Mouse (Mus musculus) natural killer cell, adult 2 months (primary cell): Measurements from ENCODE around the gene Rasgef1b.

Experiments
- DNase-seq, 2 experiments: peaks; one replicate each; pipeline ENCODE4 v3.0.0; 2022; ENCODE audit warnings: low spot score in 2 of 2

Gene Rasgef1b

GRCm38 (mm10) chr5:99602244-99603023 lies 126.4 kb downstream of the Rasgef1b start:
- no peak for DNase-seq

DNA sequence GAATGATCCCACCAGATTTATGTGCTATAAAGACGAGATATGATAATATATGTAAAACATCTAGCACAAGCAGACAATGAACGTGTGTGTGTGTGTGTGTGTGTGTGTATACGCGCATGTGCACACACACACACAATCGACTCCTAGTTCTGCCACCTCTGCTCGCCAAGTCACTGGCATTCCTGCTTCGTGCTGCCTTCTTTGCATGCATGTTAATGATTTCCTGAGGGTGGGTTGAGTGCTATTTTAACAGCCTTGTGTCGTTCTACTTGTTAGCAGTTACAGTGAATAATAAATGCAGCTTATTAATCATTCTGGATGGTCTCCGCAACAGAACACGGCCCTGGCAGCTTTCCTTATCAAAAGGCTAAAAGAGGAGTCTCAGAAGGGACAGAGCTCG lies 129.5 kb downstream of the Rasgef1b start:
- DNase-seq, result no peak

DNA sequence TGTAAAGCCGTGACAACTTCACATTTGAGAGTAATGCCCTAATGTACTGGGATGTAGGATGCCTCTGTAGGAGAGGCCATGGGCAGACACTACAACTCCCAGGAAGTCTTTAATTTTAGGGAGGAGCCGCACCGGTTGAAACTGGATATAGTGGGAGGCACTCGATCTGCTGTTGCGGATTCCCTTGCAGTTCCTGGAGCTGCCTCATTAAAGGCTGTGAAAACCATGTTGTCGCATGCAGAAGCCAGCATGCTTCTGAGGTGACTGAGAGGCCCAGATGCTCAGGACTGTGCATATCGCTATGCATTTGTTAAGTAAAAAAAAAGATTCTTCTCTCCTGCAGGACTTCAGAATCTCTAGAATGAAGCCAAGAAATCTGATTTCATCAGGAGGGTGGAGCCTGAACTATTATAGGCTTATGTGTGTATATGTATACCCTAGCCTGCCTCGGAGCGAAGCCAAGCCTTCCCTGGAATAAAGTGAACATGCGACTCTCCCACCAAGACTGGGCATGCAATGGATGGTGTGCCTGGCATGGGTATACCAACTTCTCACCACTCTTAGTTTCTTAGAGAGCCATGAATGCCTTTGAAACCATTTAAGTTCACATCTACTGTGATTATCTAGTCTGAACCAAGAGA lies 130.3 kb downstream of the Rasgef1b start:
- no peak for DNase-seq

- no peak for DNase-seq
Measured at GRCm38 (mm10) chr5:99597701-99598100, 131.2 kb downstream of the Rasgef1b start.

DNA sequence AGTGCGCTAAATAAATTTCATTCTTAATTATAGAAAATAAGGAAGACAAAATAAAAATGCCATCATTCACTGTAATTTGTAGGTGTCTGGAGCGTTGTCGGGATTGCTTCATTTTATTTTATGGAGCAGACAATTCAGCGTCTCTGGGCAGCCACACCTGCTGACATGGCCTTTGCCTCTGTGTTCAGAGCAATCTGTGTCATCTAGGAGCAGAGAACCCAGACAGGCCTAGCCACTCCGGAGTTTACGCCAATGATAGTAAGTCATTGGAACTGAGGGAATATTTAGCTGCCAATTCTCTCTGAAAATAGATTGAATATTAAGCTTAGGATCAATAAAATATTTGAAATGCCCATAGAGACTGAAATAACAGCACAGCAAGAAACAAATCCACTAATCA lies 137.5 kb downstream of the Rasgef1b start:
- no peak for DNase-seq

- DNase-seq, result no peak
Measured at GRCm38 (mm10) chr5:99590539-99590938, 138.3 kb downstream of the Rasgef1b start.

- no peak for DNase-seq
Measured at GRCm38 (mm10) chr5:99587994-99588393, 140.9 kb downstream of the Rasgef1b start.

DNA sequence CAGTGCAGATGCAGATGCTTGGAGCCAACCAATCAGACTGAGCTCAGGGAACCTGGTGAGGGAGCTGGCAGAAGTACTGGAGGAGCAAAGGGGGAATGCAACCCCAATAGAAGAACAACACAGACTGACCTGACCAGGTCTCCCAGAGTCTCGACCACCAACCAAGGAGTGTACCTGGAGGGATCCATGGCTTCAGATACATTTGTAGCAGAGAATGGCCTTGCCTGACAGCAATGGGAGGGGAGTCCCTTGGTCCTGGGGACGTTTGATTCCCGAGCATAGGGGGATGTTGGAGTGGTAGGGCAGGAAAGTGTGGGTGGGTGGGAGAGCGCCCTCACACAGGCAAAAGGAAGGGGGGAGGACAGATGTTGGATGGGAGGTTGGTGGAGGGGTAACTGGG lies 141.3 kb downstream of the Rasgef1b start:
- DNase-seq, result no peak

- no peak for DNase-seq
Measured at GRCm38 (mm10) chr5:99586287-99586686, 142.6 kb downstream of the Rasgef1b start.

DNA sequence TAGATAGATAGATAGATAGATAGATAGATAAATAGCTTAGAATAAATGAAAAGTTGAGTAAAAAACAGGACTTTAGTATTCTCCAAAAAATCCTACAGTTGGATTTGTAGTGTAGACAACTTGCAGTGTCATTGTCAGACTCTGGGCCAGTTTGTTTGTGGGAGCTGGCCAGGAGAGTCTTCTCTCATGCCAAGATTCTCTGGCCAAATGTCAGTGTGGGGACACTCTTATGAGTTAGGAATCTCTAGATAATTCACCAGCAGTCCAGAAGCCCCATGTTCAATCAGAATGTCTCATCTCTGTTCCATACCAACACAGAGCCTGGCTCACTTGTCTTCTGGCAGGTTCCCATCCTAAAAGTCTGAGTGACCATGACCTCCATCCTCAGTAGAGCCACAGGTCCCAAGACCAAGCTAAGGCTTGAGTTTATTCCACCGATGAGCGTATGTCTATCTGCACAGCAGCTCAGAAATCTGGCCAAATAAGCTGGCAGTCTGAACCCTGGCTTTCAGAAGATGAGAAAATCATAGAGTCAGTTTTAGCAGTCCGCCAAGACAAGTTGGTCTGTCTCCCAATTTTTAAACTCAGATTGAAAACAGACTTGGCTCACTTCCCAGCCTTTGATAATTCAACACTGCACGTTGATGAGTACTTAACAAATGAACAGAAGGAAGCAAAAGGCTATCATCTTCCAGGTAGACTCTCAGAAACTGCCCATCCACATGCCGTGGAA lies 143.5 kb downstream of the Rasgef1b start:
- no peak for DNase-seq

- DNase-seq, result no peak
Measured at GRCm38 (mm10) chr5:99584266-99584665, 144.6 kb downstream of the Rasgef1b start.

DNA sequence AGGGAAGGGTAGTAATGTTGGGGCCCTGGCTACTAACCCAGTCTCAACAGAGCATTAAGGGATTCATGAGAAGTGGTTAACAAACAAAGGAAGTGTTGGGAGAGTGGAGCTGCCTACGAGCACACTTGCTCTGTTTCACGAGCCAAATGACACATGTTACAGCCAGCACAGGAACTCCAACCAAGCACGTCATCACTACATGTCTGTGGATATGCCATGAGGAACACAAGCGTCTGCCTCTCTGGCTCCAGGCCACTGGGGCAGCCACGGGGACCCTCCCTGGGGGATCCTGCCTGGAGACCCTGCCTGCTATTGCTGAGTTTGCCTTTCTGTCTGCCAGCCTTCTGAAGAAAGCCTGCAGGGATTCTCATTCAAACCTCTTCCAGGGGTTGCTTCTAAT lies 146.8 kb downstream of the Rasgef1b start:
- DNase-seq, result no peak

- peak; percentile 1 to 50 for DNase-seq
Measured at GRCm38 (mm10) chr5:99578692-99579091, 150.2 kb downstream of the Rasgef1b start.

DNA sequence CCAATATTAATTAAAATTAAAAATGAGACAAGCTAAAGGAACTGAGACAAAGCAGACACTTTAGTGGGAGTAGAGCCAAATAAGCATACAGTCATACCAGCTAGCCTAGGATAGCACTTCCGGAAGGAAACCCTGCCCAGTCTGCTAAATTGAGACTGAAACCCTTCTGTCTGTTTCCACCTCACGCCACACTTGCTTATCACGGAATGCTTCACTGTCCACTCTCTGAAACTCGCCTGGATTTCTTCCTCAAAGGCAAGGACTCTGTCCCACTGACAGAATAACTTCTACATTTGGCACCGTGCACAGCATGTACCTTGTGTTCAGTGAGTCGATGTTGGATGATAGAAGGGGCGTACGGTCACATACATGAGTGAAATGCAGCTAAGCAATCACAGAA lies 153.0 kb downstream of the Rasgef1b start:
- no peak for DNase-seq

GRCm38 (mm10) chr5:99564501-99565323 lies 164.2 kb downstream of the Rasgef1b start:
- no peak for DNase-seq

DNA sequence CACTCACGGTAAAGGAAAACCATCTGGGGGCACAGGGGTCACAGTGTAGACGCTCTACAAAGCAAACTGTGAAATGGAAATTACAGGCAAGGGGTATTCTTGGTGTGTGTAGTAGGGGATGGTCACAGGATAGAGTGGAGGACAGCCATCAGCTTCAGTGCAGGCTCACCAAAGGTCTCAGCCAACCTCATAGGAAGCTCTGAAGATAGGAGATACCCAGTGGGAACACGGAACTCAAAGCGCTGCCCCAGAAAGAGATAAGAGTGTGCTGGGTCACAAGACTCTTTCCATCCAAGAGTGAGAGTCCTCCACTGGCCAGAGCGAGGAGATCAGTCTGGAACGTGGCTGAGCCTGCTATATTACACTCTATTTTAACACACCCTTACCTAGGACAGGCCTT lies 166.8 kb downstream of the Rasgef1b start:
- no peak for DNase-seq

DNA sequence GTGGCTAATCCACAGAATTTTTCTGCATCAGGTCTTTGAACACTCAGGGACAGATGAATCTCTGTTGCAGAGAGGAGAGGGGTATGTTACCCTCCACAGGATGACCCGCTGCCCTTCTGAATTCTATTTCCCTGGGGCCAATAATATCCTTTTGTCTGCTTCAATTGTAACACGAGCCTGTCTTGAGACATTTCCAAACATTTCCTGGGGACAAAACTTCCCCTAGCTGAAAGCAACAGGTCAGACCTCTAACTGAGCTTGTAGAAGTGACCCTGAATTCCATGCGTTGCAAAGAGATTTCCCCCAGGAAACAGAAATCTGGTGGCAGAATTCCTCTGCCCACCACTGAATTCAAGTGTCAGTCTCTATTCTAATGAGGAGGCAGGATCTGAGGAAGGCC lies 169.1 kb downstream of the Rasgef1b start:
- DNase-seq, result no peak

DNA sequence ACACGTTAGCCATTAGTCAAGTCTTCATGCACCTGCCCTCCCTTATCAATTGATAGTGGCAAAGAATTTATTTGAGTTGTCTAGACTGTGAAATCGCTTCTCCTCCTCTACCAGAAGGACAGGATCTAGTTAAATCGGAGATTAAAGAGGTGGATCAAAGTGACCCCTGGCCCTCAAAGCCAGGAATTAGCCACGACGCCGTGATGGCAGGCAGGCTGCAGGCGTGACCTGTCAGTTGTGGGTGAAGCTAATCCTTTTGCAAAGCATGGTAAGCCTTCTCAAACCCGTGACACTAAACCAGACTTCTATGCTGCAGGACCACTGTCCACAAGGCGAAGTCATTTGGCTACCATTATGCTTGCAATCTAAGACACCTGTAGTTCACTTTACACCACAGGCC lies 170.6 kb downstream of the Rasgef1b start:
- DNase-seq, result no peak

GRCm38 (mm10) chr5:99552645-99553044 lies 176.2 kb downstream of the Rasgef1b start:
- no peak for DNase-seq

DNA sequence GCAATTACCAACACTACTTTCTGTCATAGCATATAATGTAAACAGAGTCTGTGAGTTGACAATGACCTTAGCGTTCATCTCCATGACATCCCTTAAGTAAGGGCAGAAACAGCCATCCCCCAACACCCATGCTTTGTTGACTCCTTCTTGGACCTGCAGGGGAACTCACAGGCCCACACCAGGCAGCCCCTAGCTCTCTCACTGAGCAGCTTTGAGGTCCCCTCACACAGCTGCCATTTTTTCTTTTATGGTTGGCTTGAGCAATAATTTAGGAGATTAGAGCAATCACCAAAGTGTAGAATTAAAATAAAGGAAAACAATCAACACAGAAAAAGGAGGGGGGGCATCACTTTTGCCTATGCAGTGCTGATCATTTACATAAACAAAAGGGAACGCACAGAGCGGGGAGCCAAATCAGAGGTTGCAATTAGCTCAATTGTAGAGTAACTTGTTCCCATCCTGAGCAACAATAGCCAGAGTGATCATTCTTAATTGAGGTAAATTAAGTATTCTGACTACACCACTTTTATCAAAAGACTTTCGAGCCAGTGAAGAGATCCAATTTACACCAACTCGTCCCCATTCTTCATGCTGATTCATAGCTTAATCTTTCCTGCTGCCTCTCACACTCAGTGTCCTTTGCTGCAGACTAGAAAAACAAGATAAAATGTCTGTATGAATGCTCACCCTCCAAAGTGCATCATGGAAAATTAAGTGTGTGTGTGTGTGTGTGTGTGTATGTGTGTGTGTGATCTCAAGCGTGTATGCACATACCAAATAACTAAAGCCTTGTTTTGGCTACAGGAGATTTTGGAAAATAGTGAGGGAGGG lies 184.0 kb downstream of the Rasgef1b start:
- no peak for DNase-seq
